Mouse (Mus musculus) MEL (cell line): Measurements from ENCODE around the gene Aurka.

Experiments
- BHLHE40 ChIP-seq: IDR thresholded peaks from 2 replicates; pipeline ENCODE4 v1.6.1; 2012; ENCODE audit warnings: low read depth, mild to moderate bottlenecking, inconsistent platforms, low read length, improper control_type of control experiment, borderline replicate concordance
- CHD2 ChIP-seq: IDR thresholded peaks from 2 replicates; pipeline ENCODE4 v1.6.1; 2011; ENCODE audit warnings: low read length, improper control_type of control experiment
- CTCF ChIP-seq, 3 experiments: IDR thresholded peaks in 2 of 3; conservative IDR thresholded peaks in 1 of 3; 2 replicates each; pipeline ENCODE4 v1.5.1; 2011 to 2012; ENCODE audit warnings: low read length in 3 of 3, low read depth in 2 of 3, mild to moderate bottlenecking in 2 of 3, improper control_type of control experiment in 1 of 3, inconsistent platforms in 1 of 3, mixed read lengths in 1 of 3, moderate library complexity in 1 of 3; ENCODE audit not compliant: control insufficient read depth in 1 of 3, insufficient read depth in 1 of 3, poor library complexity in 1 of 3, severe bottlenecking in 1 of 3
- E2F4 ChIP-seq: IDR thresholded peaks from 2 replicates; pipeline ENCODE4 v1.6.1; 2011; ENCODE audit warnings: low read depth, low read length, improper control_type of control experiment, borderline replicate concordance
- EP300 ChIP-seq, 2 experiments: IDR thresholded peaks; 2 replicates each; pipeline ENCODE4 v1.6.1; 2011; ENCODE audit warnings: improper control_type of control experiment in 2 of 2, low read length in 2 of 2, low read depth in 1 of 2, mild to moderate bottlenecking in 1 of 2
- GATA1 ChIP-seq: IDR thresholded peaks from 2 replicates; pipeline ENCODE4 v1.6.1; 2011; ENCODE audit warnings: low read depth, low read length, improper control_type of control experiment
- KAT2A ChIP-seq: conservative IDR thresholded peaks from 2 replicates; pipeline ENCODE4 v1.6.1; 2012; ENCODE audit warnings: low read depth, low read length, improper control_type of control experiment, inconsistent platforms
- MAFK ChIP-seq: IDR thresholded peaks from 2 replicates; pipeline ENCODE4 v1.6.1; 2011; ENCODE audit warnings: low read depth, mild to moderate bottlenecking, low read length, improper control_type of control experiment, borderline replicate concordance
- POLR2A ChIP-seq, 2 experiments: IDR thresholded peaks; 2 replicates each; pipeline ENCODE4 v1.6.1; 2011 to 2012; ENCODE audit warnings: low read length in 2 of 2, mild to moderate bottlenecking in 2 of 2, control low read depth in 1 of 2, improper control_type of control experiment in 1 of 2, low read depth in 1 of 2, moderate library complexity in 1 of 2; ENCODE audit not compliant: control insufficient read depth in 1 of 2, insufficient read depth in 1 of 2, poor library complexity in 1 of 2

DNA sequence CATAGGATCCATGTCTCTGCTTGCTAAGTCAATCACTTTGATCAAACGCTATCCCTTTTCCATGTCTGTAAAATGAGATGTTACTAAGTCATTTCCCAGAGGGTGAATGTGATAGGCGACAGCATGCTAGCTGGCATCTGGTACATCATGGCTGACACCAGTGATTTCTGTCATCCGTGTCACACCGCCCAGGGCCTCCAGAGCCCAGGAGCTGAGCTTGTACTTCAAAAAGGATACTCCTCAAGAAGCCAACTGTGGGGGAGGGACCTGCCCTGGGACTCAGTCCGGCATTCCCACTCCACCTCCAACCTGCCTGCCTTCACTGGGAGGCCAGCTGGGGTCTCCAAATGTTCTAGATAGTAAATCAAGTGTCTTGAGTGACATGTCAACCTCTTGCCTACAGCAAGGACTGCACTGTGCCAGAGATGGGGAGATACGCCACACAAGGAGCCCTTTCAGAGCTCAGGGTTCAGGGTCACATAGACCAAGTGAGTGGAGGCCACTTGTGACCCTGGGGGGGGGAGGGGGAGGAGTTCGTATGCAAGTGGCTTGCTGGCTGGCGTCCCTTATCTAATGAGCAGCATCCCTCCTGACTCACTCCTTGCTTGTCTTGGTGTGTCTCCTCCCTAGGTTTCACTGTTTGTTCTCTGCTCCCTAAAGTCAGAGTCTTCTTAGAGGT is 23.3 kb downstream of the Aurka start:
- TF ChIP-seq CTCF (IDR thresholded peaks at IDR 0.05 in 2 of 3, conservative IDR thresholded peaks at IDR 0.05 in 1 of 3; ENCODE audit: control insufficient read depth in 1 of 3, insufficient read depth in 1 of 3, low read depth in 2 of 3, low read length in 3 of 3, poor library complexity in 1 of 3, severe bottlenecking in 1 of 3), result no peak
- TF ChIP-seq EP300 (IDR thresholded peaks at IDR 0.05; ENCODE audit: low read depth in 1 of 2, low read length in 2 of 2), result peak; percentile 26 to 46; a peak in 2 of 4 replicates
- no peak for TF ChIP-seq POLR2A (IDR thresholded peaks at IDR 0.05; ENCODE audit: control insufficient read depth in 1 of 2, insufficient read depth in 1 of 2, low read depth in 1 of 2, low read length in 2 of 2, poor library complexity in 1 of 2)
- TF ChIP-seq CHD2, result no peak
- TF ChIP-seq E2F4, result no peak
- no peak for TF ChIP-seq KAT2A
- no peak for TF ChIP-seq BHLHE40
- peak; percentile 69 for TF ChIP-seq GATA1
- no peak for TF ChIP-seq MAFK
